Mouse (Mus musculus): Measurements from ENCODE around the gene Aox2. TPM values are rescaled to one million over a fixed set of nuclear protein-coding genes. Genes with fewer than 3 reads are reported as not detected.

Gene Aox2
- total and polyA plus RNA-seq, 3 experiments: 0.04 to 0.08 TPM; not detected in 1

GRCm38 (mm10) chr1:58257195-58257991 is 20.7 kb upstream of the Aox2 start:
- Histone ChIP-seq H3K9ac (ENCODE audit: control insufficient read depth, low read depth, low read length, poor library complexity, severe bottlenecking) (no peak overlapping the region), H3K4me1 (ENCODE audit: control insufficient read depth in 1 of 2, insufficient read depth in 2 of 2, low read length in 2 of 2) (no peaks in the 10 kb centered on the region), H3K36me3 (ENCODE audit: control insufficient read depth in 1 of 2, insufficient read depth in 2 of 2, low read length in 2 of 2) (no peaks in the 10 kb centered on the region), H3K27ac (ENCODE audit: control insufficient read depth, low read depth, low read length) (no peak overlapping the region), H3K27me3 (ENCODE audit: control insufficient read depth in 1 of 2, insufficient read depth in 2 of 2, low read length in 2 of 2) (peaks cover 0 to 1% of the 10 kb centered on the region in 2 experiments; a peak in 1 of 4 replicates), H3K9me3 (replicated peaks; ENCODE audit: insufficient read depth, low read length) (no peaks in the 10 kb centered on the region), H3K4me3 (ENCODE audit: control insufficient read depth in 1 of 2, insufficient read depth in 1 of 2, low read depth in 2 of 2, low read length in 2 of 2) (no peak overlapping the region), H3K79me2 (ENCODE audit: control insufficient read depth, insufficient read depth, low read length, poor library complexity) (no peaks in the 10 kb centered on the region)
- no peak for DNase-seq (ENCODE audit: low read depth, low spot score)
- TF ChIP-seq NRF1 (IDR thresholded peaks at IDR 0.05; ENCODE audit: insufficient read depth, low read depth, low read length, poor library complexity, severe bottlenecking) (no peak), EP300 (IDR thresholded peaks at IDR 0.05; ENCODE audit: low read depth in 1 of 2, low read length in 2 of 2) (no peak), ZMIZ1 (IDR thresholded peaks at IDR 0.05; ENCODE audit: low read depth, low read length) (no peak), CTCF (IDR thresholded peaks at IDR 0.05 in 2 of 3, conservative IDR thresholded peaks at IDR 0.05 in 1 of 3; ENCODE audit: control insufficient read depth in 1 of 3, insufficient read depth in 1 of 3, low read depth in 2 of 3, low read length in 3 of 3, poor library complexity in 1 of 3, severe bottlenecking in 1 of 3) (no peak), GABPA (IDR thresholded peaks at IDR 0.05; ENCODE audit: low read depth, low read length) (no peak), MAZ (IDR thresholded peaks at IDR 0.05; ENCODE audit: low read depth, low read length) (no peak), ZNF384 (IDR thresholded peaks at IDR 0.05; ENCODE audit: low read depth, low read length) (no peak)

GRCm38 (mm10) chr1:58260311-58260710 is 17.8 kb upstream of the Aox2 start:
- no peaks in the 10 kb centered on the region for H3K4me1 ChIP-seq (ENCODE audit: control insufficient read depth in 1 of 2, insufficient read depth in 2 of 2, low read length in 2 of 2)
- H3K9me3 ChIP-seq (replicated peaks; ENCODE audit: insufficient read depth, low read length): no peaks in the 10 kb centered on the region
- no peak for DNase-seq (ENCODE audit: low read depth, low spot score)
- H3K36me3 ChIP-seq (ENCODE audit: control insufficient read depth in 1 of 2, insufficient read depth in 2 of 2, low read length in 2 of 2): no peaks in the 10 kb centered on the region
- no peaks in the 10 kb centered on the region for H3K79me2 ChIP-seq (ENCODE audit: control insufficient read depth, insufficient read depth, low read length, poor library complexity)
- peaks cover 0 to 1% of the 10 kb centered on the region in 2 experiments; a peak in 1 of 4 replicates for H3K27me3 ChIP-seq (ENCODE audit: control insufficient read depth in 1 of 2, insufficient read depth in 2 of 2, low read length in 2 of 2)
- TF ChIP-seq POLR2AphosphoS2 (IDR thresholded peaks at IDR 0.05; ENCODE audit: low read length): no peak
- TF ChIP-seq SIN3A (IDR thresholded peaks at IDR 0.05; ENCODE audit: low read length): no peak
- no peak for TF ChIP-seq MYC (IDR thresholded peaks at IDR 0.05; ENCODE audit: low read depth, low read length)
- TF ChIP-seq GABPA (IDR thresholded peaks at IDR 0.05; ENCODE audit: low read depth, low read length): no peak
- TF ChIP-seq USF2 (IDR thresholded peaks at IDR 0.05; ENCODE audit: borderline replicate concordance in 1 of 2, insufficient read depth in 1 of 2, low read depth in 1 of 2, low read length in 2 of 2): no peak
- no peak overlapping the region for H3K4me3 ChIP-seq (ENCODE audit: control insufficient read depth in 1 of 2, insufficient read depth in 1 of 2, low read depth in 2 of 2, low read length in 2 of 2)
- H3K9ac ChIP-seq (ENCODE audit: control insufficient read depth, low read depth, low read length, poor library complexity, severe bottlenecking): no peak overlapping the region
- no peak overlapping the region for H3K27ac ChIP-seq (ENCODE audit: control insufficient read depth, low read depth, low read length)

GRCm38 (mm10) chr1:58268231-58268630 is 9.9 kb upstream of the Aox2 start:
- no peaks in the 10 kb centered on the region for H3K79me2 ChIP-seq (ENCODE audit: control insufficient read depth, insufficient read depth, low read length, poor library complexity)
- no peaks in the 10 kb centered on the region for H3K27me3 ChIP-seq (ENCODE audit: control insufficient read depth in 1 of 2, insufficient read depth in 2 of 2, low read length in 2 of 2)
- H3K9me3 ChIP-seq (replicated peaks; ENCODE audit: insufficient read depth, low read length): no peaks in the 10 kb centered on the region
- no peak overlapping the region for H3K9ac ChIP-seq (ENCODE audit: control insufficient read depth, low read depth, low read length, poor library complexity, severe bottlenecking)
- DNase-seq (ENCODE audit: low read depth, low spot score): no peak
- TF ChIP-seq ZMIZ1 (IDR thresholded peaks at IDR 0.05; ENCODE audit: low read depth, low read length) (no peak), ZC3H11A (IDR thresholded peaks at IDR 0.05; ENCODE audit: low read depth, low read length) (no peak), GATA1 (IDR thresholded peaks at IDR 0.05; ENCODE audit: low read depth, low read length) (no peak), RAD21 (IDR thresholded peaks at IDR 0.05; ENCODE audit: low read depth, low read length) (no peak), E2F4 (IDR thresholded peaks at IDR 0.05; ENCODE audit: borderline replicate concordance, low read depth, low read length) (no peak), HCFC1 (IDR thresholded peaks at IDR 0.05; ENCODE audit: low read depth, low read length) (no peak), MXI1 (IDR thresholded peaks at IDR 0.05; ENCODE audit: low read depth, low read length) (no peak), ZKSCAN1 (IDR thresholded peaks at IDR 0.05; ENCODE audit: low read depth, low read length) (no peak), USF2 (IDR thresholded peaks at IDR 0.05; ENCODE audit: borderline replicate concordance in 1 of 2, insufficient read depth in 1 of 2, low read depth in 1 of 2, low read length in 2 of 2) (no peak), MAZ (IDR thresholded peaks at IDR 0.05; ENCODE audit: low read depth, low read length) (no peak), MAX (IDR thresholded peaks at IDR 0.05; ENCODE audit: low read length) (no peak), MEF2A (IDR thresholded peaks at IDR 0.05; ENCODE audit: extremely low read depth, insufficient replicate concordance, low read depth, low read length, poor library complexity, severe bottlenecking) (no peak), MAFK (IDR thresholded peaks at IDR 0.05; ENCODE audit: borderline replicate concordance, low read depth, low read length) (no peak), CHD2 (IDR thresholded peaks at IDR 0.05; ENCODE audit: low read length) (no peak), GABPA (IDR thresholded peaks at IDR 0.05; ENCODE audit: low read depth, low read length) (no peak), CTCF (IDR thresholded peaks at IDR 0.05 in 2 of 3, conservative IDR thresholded peaks at IDR 0.05 in 1 of 3; ENCODE audit: control insufficient read depth in 1 of 3, insufficient read depth in 1 of 3, low read depth in 2 of 3, low read length in 3 of 3, poor library complexity in 1 of 3, severe bottlenecking in 1 of 3) (no peak), ELF1 (IDR thresholded peaks at IDR 0.05; ENCODE audit: low read depth, low read length) (no peak)
- H3K27ac ChIP-seq (ENCODE audit: control insufficient read depth, low read depth, low read length): no peak overlapping the region
- H3K4me3 ChIP-seq (ENCODE audit: control insufficient read depth in 1 of 2, insufficient read depth in 1 of 2, low read depth in 2 of 2, low read length in 2 of 2): no peak overlapping the region
- H3K4me1 ChIP-seq (ENCODE audit: control insufficient read depth in 1 of 2, insufficient read depth in 2 of 2, low read length in 2 of 2): no peaks in the 10 kb centered on the region
- H3K36me3 ChIP-seq (ENCODE audit: control insufficient read depth in 1 of 2, insufficient read depth in 2 of 2, low read length in 2 of 2): no peaks in the 10 kb centered on the region

Data from MEL (cell line).